Mouse (Mus musculus) testis, adult 2 months (tissue): ENCODE results near the gene Mia3.

ENCODE experiments used
- CTCF ChIP-seq: fragments of 200-500 bp; IDR thresholded peaks from 2 replicates; pipeline ENCODE4 v1.5.1; 2012; ENCODE audit warnings: low read depth, mild to moderate bottlenecking, inconsistent platforms, low read length, moderate library complexity; ENCODE audit not compliant: control insufficient read depth, insufficient read depth, insufficient replicate concordance
- POLR2A ChIP-seq: fragments of 200-500 bp; IDR thresholded peaks from 2 replicates; pipeline ENCODE4 v1.6.1; 2012; ENCODE audit warnings: low read depth, mild to moderate bottlenecking, inconsistent platforms, low read length, moderate library complexity; ENCODE audit not compliant: control insufficient read depth

DNA sequence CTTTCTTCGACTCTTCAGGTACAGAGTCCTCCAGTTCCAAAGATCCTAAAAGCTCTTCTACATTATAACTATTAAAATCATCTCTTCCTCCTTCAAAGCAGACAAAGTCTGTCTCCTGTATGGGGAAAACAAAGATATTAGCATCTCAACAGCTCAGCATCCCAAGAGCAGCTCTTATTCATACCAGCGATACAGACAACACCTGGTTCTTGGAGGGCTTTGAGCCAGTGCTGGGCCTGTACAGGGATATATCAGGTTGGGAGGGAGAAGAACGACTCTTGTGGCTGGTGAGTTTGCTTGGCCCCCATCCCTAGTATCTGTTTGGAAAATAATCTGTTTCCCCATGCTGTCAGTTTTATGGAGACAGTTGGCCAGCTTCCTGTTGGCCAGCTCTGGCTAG is 10.5 kb downstream of the Mia3 start:
- TF ChIP-seq CTCF (no peak), POLR2A (no peak)
